Mouse (Mus musculus): ENCODE measurements around the gene Carnmt1.

DNA sequence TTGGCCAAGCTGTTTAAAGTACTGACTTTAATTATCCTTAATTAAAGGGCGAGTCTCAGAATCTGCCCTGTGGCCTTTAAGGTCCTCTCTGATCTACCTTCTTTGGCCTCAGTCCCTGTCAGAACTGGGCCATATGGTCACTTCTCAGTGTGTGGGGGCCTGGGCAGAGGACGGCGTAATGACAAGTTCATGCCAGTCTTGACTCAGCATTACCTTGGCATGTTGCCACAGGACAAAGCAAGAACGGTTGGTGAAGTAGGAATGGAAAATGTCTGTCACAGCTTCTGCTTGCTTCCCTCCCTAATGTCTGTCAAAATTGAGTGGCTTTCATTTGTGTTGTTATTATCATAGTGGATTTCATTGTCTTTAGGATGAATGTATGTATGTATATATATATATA, 18.0 kb upstream of the Carnmt1 start:
- TF ChIP-seq CTCF (IDR thresholded peaks at IDR 0.05; ENCODE audit: borderline replicate concordance, extremely low read depth, insufficient read depth, insufficient read length) (no peak), POLR2A (IDR thresholded peaks at IDR 0.05; ENCODE audit: borderline replicate concordance, extremely low read depth, insufficient read depth, insufficient read length, poor library complexity, severe bottlenecking) (no peak)
